ENCODE assay signal across 9 mouse cellular contexts in the genomic region with DNA sequence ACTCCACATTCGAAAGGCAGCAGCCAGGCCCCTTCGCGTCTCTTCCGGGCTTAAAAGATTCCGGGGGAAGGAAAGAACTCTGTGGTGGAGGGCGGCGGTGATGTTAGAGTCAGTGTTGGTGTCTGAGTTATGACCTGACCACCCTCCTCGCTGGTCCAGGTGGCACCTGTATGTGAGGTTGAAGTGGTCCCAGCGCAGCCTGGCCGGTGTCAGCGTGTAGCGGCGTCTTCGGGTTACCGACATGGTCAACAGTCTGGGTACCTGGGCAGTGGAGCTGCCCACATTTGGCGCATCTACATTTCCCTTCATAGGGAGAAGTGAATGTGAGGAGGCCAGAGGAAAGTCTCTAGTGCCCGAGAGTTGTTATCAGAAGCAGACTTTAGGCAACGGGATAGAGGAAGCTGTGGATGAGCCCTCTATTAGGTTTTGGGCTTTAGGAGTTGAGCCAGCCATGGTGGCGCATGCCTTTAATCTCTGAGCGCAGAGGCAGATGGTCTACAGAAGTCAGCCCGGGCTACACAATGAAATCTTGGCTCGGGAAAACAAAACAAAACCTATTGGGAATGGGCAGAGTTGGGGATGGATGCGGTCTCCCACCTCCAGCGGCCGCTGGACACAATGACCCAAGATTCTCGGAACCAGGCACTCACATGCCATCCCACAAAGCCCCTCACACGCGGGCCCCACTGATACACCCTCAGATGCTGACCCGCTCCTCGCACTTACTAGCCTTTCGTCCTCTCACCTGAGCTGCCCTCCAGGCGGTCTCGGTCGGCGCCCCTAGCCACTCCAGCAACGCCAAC. TPM values are rescaled to one million over a fixed set of nuclear protein-coding genes. Genes with fewer than 3 reads are reported as not detected.
DNase-seq lines count a peak whose midpoint lies in the region; ATAC-seq and TF ChIP-seq lines count a peak whose summit lies in the region.
"Had no signal": no experiment of that assay in that cellular context is flagged by ENCODE, and none has a peak within 500 bp of the region (broad histone marks: within the 10 kb centered on the region; RNA-seq: fewer than 3 reads in every experiment).

No protein-coding gene starts in this region.

- H3K4me3 ChIP-seq in lung, embryonic 14.5 days (ENCODE audit: low read depth, low read length) = peak overlapping the region; percentile 48
- peak overlapping the region; percentile 57 for H3K4me3 ChIP-seq in embryonic facial prominence, embryonic 13.5 days
- peak overlapping the region; percentile 65 for H3K4me3 ChIP-seq in limb, embryonic 10.5 days
- peak overlapping the region; percentile 26 for H3K4me3 ChIP-seq in olfactory bulb, adult 2 months (ENCODE audit: insufficient read depth, low read depth, low read length)

- no peak for TF ChIP-seq POLR2A in olfactory bulb, adult 2 months (IDR thresholded peaks at IDR 0.05; ENCODE audit: insufficient read depth, low read depth, low read length)

- peak overlapping the region; percentile 91 for H3K4me2 ChIP-seq in lung, embryonic 14.5 days
- peak overlapping the region; percentile 94 for H3K4me2 ChIP-seq in embryonic facial prominence, embryonic 13.5 days

- peak; percentile 44 for DNase-seq in lung, embryonic 14.5 days
- no peak for DNase-seq in lung, postnatal 4 days
- DNase-seq in limb, embryonic 10.5 days (ENCODE audit: low spot score) = peak; percentile 35
- DNase-seq in adrenal gland, postnatal 10 days = no peak
- DNase-seq in retina, postnatal 1 day = no peak
- DNase-seq in gastrocnemius, adult 8-10 months (ENCODE audit: low spot score in 2 of 2) = no peak

- peak overlapping the region; percentile 63 for H3K9ac ChIP-seq in lung, embryonic 14.5 days
- H3K9ac ChIP-seq in embryonic facial prominence, embryonic 13.5 days = peak overlapping the region; percentile 82

- peak overlapping the region; percentile 60 for H3K27ac ChIP-seq in lung, embryonic 14.5 days (ENCODE audit: low read depth)
- 0 out of 2 replicates have a peak overlapping the region, but pooled peaks have one; percentile 33 for H3K27ac ChIP-seq in embryonic facial prominence, embryonic 13.5 days
- peak overlapping the region; percentile 83 for H3K27ac ChIP-seq in limb, embryonic 10.5 days
- H3K27ac ChIP-seq in olfactory bulb, adult 2 months (ENCODE audit: insufficient read depth, low read depth, low read length) = no peak overlapping the region

- WGBS in lung, embryonic 14.5 days = 20% methylated on average over 36 of the region's 36 CpGs
- WGBS in embryonic facial prominence, embryonic 13.5 days = 21% methylated on average over 35 of the region's 36 CpGs
- WGBS in limb, embryonic 10.5 days = 17% methylated on average over 36 of the region's 36 CpGs
- 36% methylated on average over 36 of the region's 36 CpGs for WGBS in olfactory bulb, adult 2 months

- H3K27me3 ChIP-seq in lung, embryonic 14.5 days (ENCODE audit: insufficient read depth, low read length) = peaks cover 18% of the 10 kb centered on the region; the same call in 1 of the 2 replicates
- peaks cover 58% of the 10 kb centered on the region for H3K27me3 ChIP-seq in embryonic facial prominence, embryonic 13.5 days
- peaks cover 68% of the 10 kb centered on the region for H3K27me3 ChIP-seq in limb, embryonic 10.5 days (ENCODE audit: low read depth, poor library complexity, severe bottlenecking)

- peaks cover 48% of the 10 kb centered on the region for H3K36me3 ChIP-seq in lung, embryonic 14.5 days (ENCODE audit: insufficient read depth)
- H3K36me3 ChIP-seq in embryonic facial prominence, embryonic 13.5 days = peaks cover 66% of the 10 kb centered on the region
- peaks cover 71% of the 10 kb centered on the region for H3K36me3 ChIP-seq in limb, embryonic 10.5 days

- peaks cover 12% of the 10 kb centered on the region; the same call in 1 of the 2 replicates for H3K4me1 ChIP-seq in lung, embryonic 14.5 days (ENCODE audit: insufficient read depth)
- H3K4me1 ChIP-seq in embryonic facial prominence, embryonic 13.5 days = peaks cover 44% of the 10 kb centered on the region
- H3K4me1 ChIP-seq in limb, embryonic 10.5 days = peaks cover 47% of the 10 kb centered on the region
- H3K4me1 ChIP-seq in olfactory bulb, adult 2 months (ENCODE audit: control insufficient read depth, insufficient read depth, low read length) = peaks cover 21% of the 10 kb centered on the region

- no peak for TF ChIP-seq CTCF in lung, embryonic 14.5 days (IDR thresholded peaks at IDR 0.05; ENCODE audit: low read depth)
- TF ChIP-seq CTCF in olfactory bulb, adult 2 months (IDR thresholded peaks at IDR 0.05; ENCODE audit: insufficient read depth, low read depth, low read length) = no peak; the same call in 1 of the 2 replicates

- no peak for ATAC-seq in lung, embryonic 14.5 days (ENCODE audit: insufficient read depth)
- ATAC-seq in embryonic facial prominence, embryonic 13.5 days (ENCODE audit: insufficient number of reproducible peaks, insufficient read depth, low FRiP score, low TSS enrichment, low read depth) = no peak

- H3K9me3 ChIP-seq in lung, embryonic 14.5 days (ENCODE audit: low read depth, low read length) = no peaks in the 10 kb centered on the region
- H3K9me3 ChIP-seq in embryonic facial prominence, embryonic 13.5 days = no peaks in the 10 kb centered on the region
- no peaks in the 10 kb centered on the region for H3K9me3 ChIP-seq in limb, embryonic 10.5 days (replicated peaks)

RNA-seq across cellular contexts. Expression of a gene that starts 0.7 kb away (rescaled TPM):
- polyA plus RNA-seq in lung, embryonic 14.5 days (2014; fragmentation: Nextera tagmentation; extraction: Ambion mirVana) = 34.8 and 38.7 TPM in 2 replicates
- polyA plus RNA-seq in embryonic facial prominence, embryonic 13.5 days (2015; fragmentation: Nextera tagmentation; extraction: Ambion mirVana) = 24.8 and 26.1 TPM in 2 replicates
- 8.4 and 10.4 TPM in 2 replicates for polyA plus RNA-seq in limb, embryonic 10.5 days (2016; fragmentation: Nextera tagmentation; extraction: Ambion mirVana)
- polyA plus RNA-seq in olfactory bulb, adult 2 months (2012; ENCODE audit: insufficient read depth, insufficient read length, low replicate concordance, missing spikeins) = not detected in 2 replicates
- total RNA-seq in adrenal gland, postnatal 10 days (2021) = 10 to 100 TPM; 16.6 to 18.9 TPM
- 1 to 10 TPM in 2 of 4 experiments, under 1 TPM in 2; 0.70 to 1.6 (median 1.1) TPM for total RNA-seq in gastrocnemius, adult 8-10 months (2022)

RNA-seq across cellular contexts. Expression of a gene that starts 7.3 kb away (rescaled TPM):
- polyA plus RNA-seq in lung, embryonic 14.5 days (2014; fragmentation: Nextera tagmentation; extraction: Ambion mirVana) = not detected in 2 replicates
- polyA plus RNA-seq in embryonic facial prominence, embryonic 13.5 days (2015; fragmentation: Nextera tagmentation; extraction: Ambion mirVana) = not detected in 2 replicates
- polyA plus RNA-seq in limb, embryonic 10.5 days (2016; fragmentation: Nextera tagmentation; extraction: Ambion mirVana) = not detected in 2 replicates
- not detected in 2 replicates for polyA plus RNA-seq in olfactory bulb, adult 2 months (2012; ENCODE audit: insufficient read depth, insufficient read length, low replicate concordance, missing spikeins)
- not detected for total RNA-seq in adrenal gland, postnatal 10 days (2021)
- total RNA-seq in gastrocnemius, adult 8-10 months (2022) = not detected
- total RNA-seq: layer of hippocampus, postnatal 14 days had no signal

RNA-seq across cellular contexts. Expression of a gene that starts 16.5 kb away (rescaled TPM):
- polyA plus RNA-seq in lung, embryonic 14.5 days (2014; fragmentation: Nextera tagmentation; extraction: Ambion mirVana) = 22.4 and 24.8 TPM in 2 replicates
- polyA plus RNA-seq in embryonic facial prominence, embryonic 13.5 days (2015; fragmentation: Nextera tagmentation; extraction: Ambion mirVana) = 36.1 and 36.7 TPM in 2 replicates
- 18.9 and 25.2 TPM in 2 replicates for polyA plus RNA-seq in limb, embryonic 10.5 days (2016; fragmentation: Nextera tagmentation; extraction: Ambion mirVana)
- polyA plus RNA-seq in olfactory bulb, adult 2 months (2012; ENCODE audit: insufficient read depth, insufficient read length, low replicate concordance, missing spikeins) = not detected in 2 replicates
- total RNA-seq in adrenal gland, postnatal 10 days (2021) = 10 to 100 TPM; 36.3 to 40.4 TPM
- total RNA-seq in gastrocnemius, adult 8-10 months (2022) = 10 to 100 TPM; 17.8 to 22.6 (median 18.8) TPM

RNA-seq across cellular contexts. Expression of a gene that starts 27.8 kb away (rescaled TPM):
- polyA plus RNA-seq in lung, embryonic 14.5 days (2014; fragmentation: Nextera tagmentation; extraction: Ambion mirVana) = 56.3 and 58.7 TPM in 2 replicates
- 73.9 and 76.4 TPM in 2 replicates for polyA plus RNA-seq in embryonic facial prominence, embryonic 13.5 days (2015; fragmentation: Nextera tagmentation; extraction: Ambion mirVana)
- polyA plus RNA-seq in limb, embryonic 10.5 days (2016; fragmentation: Nextera tagmentation; extraction: Ambion mirVana) = 74.1 and 74.8 TPM in 2 replicates
- 145 TPM in 1 of 2 replicates, not detected in the other for polyA plus RNA-seq in olfactory bulb, adult 2 months (2012; ENCODE audit: insufficient read depth, insufficient read length, low replicate concordance, missing spikeins)
- total RNA-seq in adrenal gland, postnatal 10 days (2021) = 10 to 100 TPM; 34.6 to 38.3 TPM
- total RNA-seq in gastrocnemius, adult 8-10 months (2022) = 10 to 100 TPM; 22.7 to 30.1 (median 27.5) TPM

RNA-seq across cellular contexts. Expression of a gene that starts 41.7 kb away (rescaled TPM):
- 2.5 and 2.7 TPM in 2 replicates for polyA plus RNA-seq in lung, embryonic 14.5 days (2014; fragmentation: Nextera tagmentation; extraction: Ambion mirVana)
- polyA plus RNA-seq in embryonic facial prominence, embryonic 13.5 days (2015; fragmentation: Nextera tagmentation; extraction: Ambion mirVana) = 6.5 and 8.7 TPM in 2 replicates
- polyA plus RNA-seq in limb, embryonic 10.5 days (2016; fragmentation: Nextera tagmentation; extraction: Ambion mirVana) = 1.5 and 2.6 TPM in 2 replicates
- not detected in 2 replicates for polyA plus RNA-seq in olfactory bulb, adult 2 months (2012; ENCODE audit: insufficient read depth, insufficient read length, low replicate concordance, missing spikeins)
- 10 to 100 TPM; 36.3 to 49.0 TPM for total RNA-seq in adrenal gland, postnatal 10 days (2021)
- 1 to 10 TPM in 3 of 4 experiments, under 1 TPM in 1; 0.70 to 1.5 (median 1.1) TPM for total RNA-seq in gastrocnemius, adult 8-10 months (2022)

Comparison
In these comparisons a context has a peak if more than half of its experiments do, and no peak if none do; other contexts are left out.
1. DNase-seq: peak in lung, embryonic 14.5 days (single experiment) and limb, embryonic 10.5 days (single experiment); none in lung, postnatal 4 days (0 of 2), adrenal gland, postnatal 10 days (single experiment), retina, postnatal 1 day (single experiment) and gastrocnemius, adult 8-10 months (0 of 2).
2. Peak in every context shown above with its lines, with median percentiles within 50 percentile points of each other: H3K4me3 ChIP-seq.